Mouse (Mus musculus): Measurements from ENCODE around the gene Tmc4.

Gene Tmc4

GRCm38 (mm10) chr7:3630478-3630815, 46.9 kb downstream of the Tmc4 start:
- DNase-seq (ENCODE audit: low spot score), result no peak

GRCm38 (mm10) chr7:3629543-3630477, 47.5 kb downstream of the Tmc4 start, which contains the start of the genes Tfpt and Prpf31:
Gene Tfpt (minus strand): TSS chr7:3629929.
Gene Prpf31 (plus strand): TSS chr7:3629985.
- peak; percentile 87 for DNase-seq (ENCODE audit: low spot score)

GRCm38 (mm10) chr7:3629030-3629429, 48.3 kb downstream of the Tmc4 start:
- DNase-seq (ENCODE audit: low spot score), result no peak

GRCm38 (mm10) chr7:3617242-3617995, 59.9 kb downstream of the Tmc4 start, which contains the start of gene Ndufa3:
Gene Ndufa3 (plus strand): TSS chr7:3617373.
- DNase-seq (ENCODE audit: low spot score), result peak; percentile 74

- no peak for DNase-seq (ENCODE audit: low spot score)
Measured at GRCm38 (mm10) chr7:3616389-3617241, 60.7 kb downstream of the Tmc4 start.

- DNase-seq (ENCODE audit: low spot score), result no peak
Measured at GRCm38 (mm10) chr7:3616057-3616388, 61.3 kb downstream of the Tmc4 start, which contains the start of gene Oscar. Gene Oscar (minus strand): TSS chr7:3616157.

All from ovary, postnatal 14 days (tissue).